Mouse (Mus musculus) thymus, postnatal 25 days (tissue): ENCODE measurements around the gene Tomm20.

Experiments
- DNase-seq: peaks from one replicate; pipeline ENCODE4 v3.0.0; 2022

Gene Tomm20

DNA sequence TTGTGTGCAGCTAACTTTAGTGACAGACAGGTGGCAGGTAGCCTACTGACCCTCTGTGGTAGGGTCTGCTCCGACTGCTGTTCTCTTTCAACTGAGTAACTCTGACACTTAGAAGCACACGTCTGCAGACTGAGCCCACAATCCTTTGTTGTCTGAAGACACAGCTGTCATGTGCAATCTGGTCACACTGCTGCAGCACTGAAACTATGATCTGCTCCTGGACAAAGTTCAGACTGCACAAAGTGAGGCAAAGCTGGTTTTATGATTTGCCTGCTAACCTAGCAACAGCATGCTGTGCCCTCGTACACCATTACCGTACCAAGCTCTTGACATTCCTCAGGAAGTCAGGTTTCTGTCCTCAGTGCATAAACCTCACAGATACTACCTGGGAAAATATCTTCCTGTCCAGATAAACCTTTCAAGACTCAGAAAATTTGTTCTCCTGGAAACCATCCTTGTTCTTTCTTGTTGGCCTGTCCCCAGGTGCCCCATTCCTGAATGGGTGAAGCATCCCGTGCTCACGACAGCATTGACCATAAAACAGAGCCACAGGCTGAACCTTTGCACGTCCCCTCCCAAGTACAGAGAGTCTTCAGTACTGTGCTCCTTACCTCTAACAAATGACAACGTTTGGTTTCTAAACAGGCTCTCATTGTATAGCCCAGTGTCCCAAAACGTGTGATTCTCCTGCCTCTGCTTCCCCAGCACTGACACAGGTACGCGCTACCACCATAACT lies 6.4 kb upstream of the Tomm20 start:
- DNase-seq: no peak

DNA sequence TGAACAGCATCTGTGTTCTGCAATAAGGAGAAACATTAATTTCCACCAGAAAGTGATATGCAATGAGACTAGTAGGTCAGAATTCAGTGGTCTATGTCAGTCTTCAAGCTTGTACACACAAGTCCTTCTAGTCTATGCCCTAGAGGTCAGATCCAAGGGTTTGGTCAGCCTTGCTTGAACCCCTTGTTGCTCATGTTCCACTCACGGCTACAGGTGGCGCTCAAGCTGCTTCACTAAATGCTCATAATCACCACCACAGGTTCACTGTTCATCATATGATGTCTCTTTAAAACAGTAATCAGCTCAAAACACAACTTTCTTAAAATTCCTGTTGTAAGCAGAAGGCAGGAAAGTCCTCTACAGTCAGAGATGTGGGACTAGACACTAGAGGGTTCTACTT lies 3.9 kb upstream of the Tomm20 start:
- no peak for DNase-seq

DNA sequence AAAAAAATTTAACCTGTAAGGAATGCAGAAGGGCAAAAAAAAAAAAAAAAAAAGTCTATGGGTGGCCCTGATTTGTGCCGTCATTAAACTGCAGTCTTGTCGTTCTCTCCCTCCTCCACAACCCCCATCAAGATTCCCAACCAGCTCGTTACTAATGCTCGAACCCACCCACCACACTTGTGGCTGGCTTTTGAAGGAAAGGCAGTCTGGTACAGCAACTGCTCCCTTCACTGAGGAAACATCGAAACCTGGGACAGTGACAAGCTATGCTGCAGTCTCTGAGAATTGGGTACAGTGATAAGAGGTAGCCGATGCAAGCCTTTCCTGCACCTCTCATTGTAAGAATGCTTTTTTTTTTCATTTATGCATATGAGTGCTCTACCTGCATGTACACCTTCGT lies 800 bp upstream of the Tomm20 start:
- no peak for DNase-seq

DNA sequence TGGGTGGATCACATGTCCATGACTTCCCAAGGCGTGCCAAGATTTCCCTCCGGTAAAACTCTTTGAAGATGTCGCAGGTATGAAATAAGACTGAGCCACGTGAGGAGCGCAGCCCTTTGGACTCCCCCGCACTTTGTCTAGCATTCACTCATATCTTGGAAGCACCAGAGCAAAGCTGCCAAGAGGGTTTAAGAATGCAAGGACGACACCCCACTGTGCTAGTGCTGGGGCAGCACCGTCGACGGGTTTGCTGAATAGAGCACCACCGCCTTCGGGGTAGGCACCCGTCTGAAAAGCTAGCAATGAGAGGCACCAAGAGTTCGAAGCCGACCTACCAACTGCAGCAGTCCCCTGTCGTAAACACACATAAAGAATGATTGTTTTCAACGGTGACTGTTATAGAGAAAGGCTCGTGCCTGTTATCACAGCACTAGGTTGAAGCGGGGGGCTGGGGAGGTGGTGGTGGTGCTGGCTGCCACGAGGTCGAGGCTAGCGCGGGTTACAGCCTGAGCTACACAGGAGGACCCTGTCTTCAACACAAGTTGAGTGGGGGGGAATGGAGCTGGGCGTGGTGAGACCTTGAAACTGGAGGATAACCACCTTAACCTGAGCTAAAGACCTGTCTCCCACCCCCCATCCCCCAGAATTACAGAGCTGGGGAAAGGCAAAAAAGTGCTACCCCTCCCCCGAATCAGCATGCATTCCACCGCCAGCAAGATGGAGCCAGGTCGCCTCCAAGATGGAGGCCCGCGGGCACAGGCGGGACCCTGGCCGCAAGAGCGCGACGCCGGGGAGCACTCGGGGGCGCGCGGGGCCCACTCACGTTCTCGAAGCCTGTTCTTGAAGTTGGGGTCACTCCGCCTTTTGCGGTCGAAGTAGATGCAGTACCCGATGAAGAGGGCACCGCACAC lies 608 bp downstream of the Tomm20 start:
- DNase-seq: no peak

DNA sequence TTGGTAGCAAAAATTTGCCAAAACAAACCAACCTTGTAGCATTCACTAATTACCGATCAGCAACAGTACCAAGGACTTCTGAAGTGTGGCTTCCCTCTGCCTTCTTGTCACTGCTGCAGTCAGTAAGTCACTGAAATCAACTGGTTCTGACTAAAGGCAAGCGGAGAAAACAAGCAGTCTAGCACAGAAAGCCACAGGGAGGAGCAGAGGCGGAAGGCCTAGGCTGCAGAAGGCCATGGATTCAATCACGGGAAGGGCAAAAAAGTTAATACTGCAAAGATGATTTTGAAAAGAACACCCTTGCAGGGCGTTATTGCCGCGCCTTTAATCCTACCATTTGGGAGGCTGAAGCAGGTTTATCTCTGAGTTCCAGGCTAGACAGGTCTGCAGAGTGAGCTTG lies 2.1 kb downstream of the Tomm20 start:
- DNase-seq: no peak

GRCm38 (mm10) chr8:126937337-126937736 lies 8.3 kb downstream of the Tomm20 start:
- DNase-seq: no peak

DNA sequence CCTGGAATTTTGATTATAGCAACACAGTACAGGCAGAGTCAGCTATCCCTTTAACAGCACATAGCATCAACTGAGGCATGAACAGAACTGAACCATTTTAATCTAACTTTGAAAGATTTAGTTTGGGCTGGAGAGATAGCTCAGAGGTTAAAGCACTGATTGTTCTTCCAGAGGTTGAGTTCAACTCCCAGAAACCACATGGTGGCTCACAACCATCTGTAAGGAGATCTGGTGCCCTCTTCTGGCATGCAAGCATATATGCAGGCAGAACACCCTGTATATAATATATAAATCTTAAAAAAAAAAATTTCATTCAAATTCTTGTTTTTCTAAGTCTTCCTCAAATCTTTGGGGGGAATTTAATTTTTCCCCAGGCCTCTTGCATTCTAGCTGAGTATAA lies 9.7 kb downstream of the Tomm20 start:
- DNase-seq: no peak

DNA sequence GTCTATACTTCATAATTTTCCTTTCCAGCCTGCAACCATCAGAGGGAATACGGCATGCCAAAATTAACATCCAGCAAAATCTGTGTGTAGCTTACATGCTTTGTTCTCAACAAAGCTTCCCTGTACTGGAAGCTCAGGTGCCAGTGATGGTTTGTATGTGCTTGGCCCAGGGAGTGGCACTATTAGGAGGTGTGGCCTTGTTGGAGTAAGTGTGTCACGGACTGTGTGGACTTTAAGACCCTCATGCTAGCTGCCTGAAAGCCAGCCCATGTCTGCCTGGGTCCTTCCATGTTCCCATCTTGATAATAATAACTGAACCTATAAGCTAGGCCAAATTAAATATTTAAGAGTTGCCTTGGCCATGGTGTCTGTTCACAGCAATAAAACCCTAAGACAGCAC lies 10.3 kb downstream of the Tomm20 start:
- DNase-seq: no peak

GRCm38 (mm10) chr8:126932656-126933055 lies 13.0 kb downstream of the Tomm20 start:
- no peak for DNase-seq

DNA sequence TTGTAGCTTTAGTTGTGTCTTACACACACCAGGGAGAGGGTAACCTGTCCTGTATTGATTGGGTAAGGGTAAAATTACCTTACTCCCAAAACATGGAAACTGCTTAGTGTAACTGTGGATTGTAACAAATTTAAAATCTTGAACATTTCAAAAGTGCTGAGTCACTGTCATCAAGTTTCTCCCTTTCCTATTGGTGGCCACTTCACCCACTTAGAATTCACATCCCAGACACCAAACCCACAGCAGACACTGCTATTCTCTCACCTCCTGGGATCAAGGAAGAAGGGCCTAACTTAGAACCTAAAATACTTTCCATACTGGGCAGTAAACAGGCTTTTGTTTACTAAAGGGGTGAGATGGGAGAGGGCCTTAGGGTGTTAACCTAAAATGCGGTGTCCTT lies 13.4 kb downstream of the Tomm20 start:
- no peak for DNase-seq

DNA sequence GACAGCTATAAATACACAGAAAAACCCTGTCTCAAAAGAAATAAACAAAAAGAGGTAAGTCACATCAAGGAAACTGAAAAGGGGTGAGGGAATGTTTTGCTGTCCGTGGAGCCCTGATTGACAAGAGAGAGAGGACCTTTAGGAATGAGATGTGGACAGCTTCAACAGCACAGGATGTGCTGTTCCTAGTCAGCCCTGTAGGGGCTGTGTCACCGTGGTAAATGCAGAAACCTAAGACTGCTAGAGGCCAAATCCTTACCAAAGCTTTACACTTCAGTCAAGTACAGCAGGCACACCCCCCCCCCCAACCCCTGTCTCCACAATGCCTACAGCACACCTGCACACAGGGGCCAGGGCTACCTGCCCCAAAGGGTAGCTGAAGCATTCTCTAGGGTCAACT lies 13.9 kb downstream of the Tomm20 start:
- DNase-seq: no peak

- peak; percentile 70 for DNase-seq
Measured at GRCm38 (mm10) chr8:126929607-126930161, 16.0 kb downstream of the Tomm20 start.

DNA sequence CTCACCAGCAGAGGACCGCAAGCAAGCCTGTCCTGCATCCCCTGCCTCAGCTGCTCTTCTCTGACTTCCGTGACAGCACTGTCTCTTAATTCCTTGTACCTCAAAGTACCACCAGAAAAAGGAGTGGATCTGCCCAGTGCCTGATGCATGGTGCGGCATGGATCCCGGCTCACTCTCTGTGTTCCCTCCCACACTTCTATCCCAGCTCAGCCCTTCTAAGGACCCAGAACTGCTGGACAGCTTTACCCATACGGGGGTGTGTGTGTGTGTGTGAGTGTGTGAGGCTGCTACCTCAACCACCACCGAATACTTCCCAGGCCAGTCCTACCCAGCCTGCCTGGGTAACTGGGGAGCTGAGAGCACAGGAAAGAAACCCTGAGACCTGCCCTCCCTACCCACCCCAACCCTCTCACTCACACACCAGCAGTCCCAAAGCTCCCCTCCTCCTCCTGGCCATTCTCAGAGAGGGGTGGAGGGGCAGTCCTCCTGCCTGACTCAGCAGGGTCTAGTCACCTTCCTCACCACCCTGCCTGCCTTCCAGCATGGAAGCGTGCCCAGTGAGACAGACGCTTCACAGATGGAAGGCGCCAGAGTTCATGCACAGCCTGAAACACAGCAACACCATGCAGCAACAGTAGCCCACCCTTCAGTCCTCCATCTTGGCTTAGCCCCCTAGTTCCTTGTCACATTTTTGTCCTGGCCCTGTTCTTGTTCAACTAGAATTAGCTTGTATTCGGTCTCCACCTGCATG lies 16.7 kb downstream of the Tomm20 start:
- no peak for DNase-seq

GRCm38 (mm10) chr8:126928028-126928427 lies 17.6 kb downstream of the Tomm20 start:
- no peak for DNase-seq

DNA sequence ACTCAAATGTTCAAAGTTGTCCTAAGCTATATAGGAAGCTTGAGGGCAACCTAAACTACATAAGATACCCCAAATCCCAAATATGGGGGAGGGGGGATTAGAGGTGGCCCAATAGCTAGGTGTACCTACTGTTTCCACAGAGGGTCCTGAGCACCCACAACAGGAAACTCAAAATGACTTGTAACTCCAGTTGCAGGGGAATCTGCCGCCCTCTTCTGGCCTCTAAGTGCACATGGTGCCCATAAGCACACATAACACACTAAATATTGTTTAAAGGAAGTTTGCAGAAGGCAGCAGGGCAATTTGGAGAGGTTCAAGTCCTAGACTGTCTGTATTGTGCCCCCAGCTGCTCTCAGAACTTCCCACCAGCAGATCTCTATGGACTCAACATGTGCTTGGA lies 18.6 kb downstream of the Tomm20 start:
- DNase-seq: peak; percentile 29

- DNase-seq: no peak
Measured at GRCm38 (mm10) chr8:126922981-126923380, 22.7 kb downstream of the Tomm20 start.

DNA sequence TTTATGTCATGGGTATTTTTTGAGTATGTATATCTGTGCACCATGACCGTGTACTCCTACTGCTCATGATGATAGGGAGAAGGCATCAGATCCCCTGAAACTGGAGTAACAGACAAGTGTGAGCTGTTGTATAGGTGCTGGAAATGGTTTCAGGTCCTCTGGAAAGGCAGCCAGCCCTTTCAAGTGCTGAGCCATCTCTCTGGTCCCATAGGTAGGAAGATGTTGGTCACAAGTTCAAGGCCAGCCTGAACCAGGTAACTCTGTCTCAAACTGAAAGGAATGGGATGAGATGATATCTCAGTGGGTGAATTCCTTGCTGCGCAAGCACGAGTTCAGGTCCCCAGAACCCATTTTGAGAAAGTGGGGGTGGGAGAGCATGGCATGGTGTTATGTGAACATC lies 24.2 kb downstream of the Tomm20 start:
- no peak for DNase-seq

GRCm38 (mm10) chr8:126920845-126921244 lies 24.8 kb downstream of the Tomm20 start:
- DNase-seq: peak; percentile 75

- DNase-seq: no peak
Measured at GRCm38 (mm10) chr8:126920386-126920785, 25.3 kb downstream of the Tomm20 start.

DNA sequence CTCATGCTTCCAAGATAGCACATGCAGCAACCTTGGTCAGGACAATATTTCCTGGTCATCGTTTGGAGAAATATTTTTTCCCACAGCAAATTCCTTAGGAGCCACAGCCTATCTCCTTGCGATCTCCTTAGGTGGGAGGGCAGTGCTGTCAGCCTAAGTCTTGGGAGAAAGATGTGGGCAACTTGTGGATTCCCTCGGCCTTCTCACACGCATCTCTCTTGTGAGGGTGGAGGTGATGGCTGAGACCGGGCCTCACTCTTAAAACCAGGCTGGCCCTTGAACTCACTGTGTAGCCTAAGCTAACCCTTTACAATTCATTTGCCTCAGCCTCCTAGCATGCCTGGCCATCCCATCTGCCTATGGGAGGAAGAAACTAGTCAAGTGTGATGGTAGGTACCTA lies 25.9 kb downstream of the Tomm20 start:
- DNase-seq: no peak

GRCm38 (mm10) chr8:126919255-126919654 lies 26.4 kb downstream of the Tomm20 start:
- DNase-seq: no peak

- DNase-seq: no peak
Measured at GRCm38 (mm10) chr8:126918356-126918755, 27.3 kb downstream of the Tomm20 start.
